Mouse (Mus musculus) cerebellum, adult 11-12 months (tissue): ENCODE results near the gene Rab5b.

Experiments
- DNase-seq: peaks from one replicate; pipeline ENCODE4 v3.0.0; 2022

Rab5b gene

DNA sequence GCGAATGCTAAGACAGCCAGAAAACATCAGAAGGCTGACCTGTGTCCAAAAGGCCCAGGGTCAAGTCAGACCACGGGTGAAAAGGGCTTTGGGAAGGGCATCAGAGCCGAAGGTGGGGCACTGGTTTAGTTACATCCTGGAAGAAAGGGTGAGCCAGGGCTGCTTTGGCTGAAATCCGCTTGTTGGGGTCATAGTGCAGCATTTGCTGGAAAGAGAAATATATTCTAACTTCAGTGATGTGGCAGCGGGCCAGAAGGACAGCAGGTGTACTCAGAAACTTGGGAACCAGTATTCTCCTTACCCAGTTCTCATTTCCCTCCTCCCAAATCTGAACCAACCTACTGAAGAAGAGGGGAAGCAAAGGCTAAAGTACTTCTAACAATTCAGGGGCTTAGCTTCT, 2.9 kb upstream of the Rab5b start:
- peak; percentile 24 for DNase-seq

DNA sequence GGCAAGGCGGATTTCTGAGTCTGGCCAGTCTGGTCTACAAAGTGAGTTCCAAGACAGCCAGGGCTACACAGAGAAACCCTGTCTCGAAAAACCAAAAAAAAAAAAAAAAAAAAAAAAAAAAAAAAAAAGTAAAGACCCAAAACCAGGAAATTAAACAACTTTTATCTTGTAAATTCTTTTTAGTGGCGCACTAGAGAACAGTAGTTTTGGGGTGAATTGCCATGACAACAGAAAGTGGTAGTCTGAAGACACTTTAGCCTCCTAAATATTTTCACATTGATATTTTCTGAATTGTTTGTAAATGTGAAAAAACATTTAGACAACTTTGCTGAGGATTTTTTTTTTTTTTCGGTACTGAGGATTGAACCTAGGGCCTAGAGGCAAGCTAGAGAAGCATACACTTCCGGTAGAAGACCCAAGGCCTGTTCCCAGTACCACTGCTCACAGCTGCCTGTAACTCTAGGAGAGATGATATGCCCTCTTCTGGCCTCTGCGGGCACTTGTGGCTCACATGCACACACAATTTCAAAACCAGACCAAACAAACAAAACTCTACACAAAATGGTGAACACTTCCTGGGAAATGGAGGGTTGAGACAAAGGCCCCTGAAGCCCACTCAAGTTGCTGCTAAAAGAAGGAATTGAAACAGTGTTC, 1.1 kb upstream of the Rab5b start:
- DNase-seq: peak; percentile 42

DNA sequence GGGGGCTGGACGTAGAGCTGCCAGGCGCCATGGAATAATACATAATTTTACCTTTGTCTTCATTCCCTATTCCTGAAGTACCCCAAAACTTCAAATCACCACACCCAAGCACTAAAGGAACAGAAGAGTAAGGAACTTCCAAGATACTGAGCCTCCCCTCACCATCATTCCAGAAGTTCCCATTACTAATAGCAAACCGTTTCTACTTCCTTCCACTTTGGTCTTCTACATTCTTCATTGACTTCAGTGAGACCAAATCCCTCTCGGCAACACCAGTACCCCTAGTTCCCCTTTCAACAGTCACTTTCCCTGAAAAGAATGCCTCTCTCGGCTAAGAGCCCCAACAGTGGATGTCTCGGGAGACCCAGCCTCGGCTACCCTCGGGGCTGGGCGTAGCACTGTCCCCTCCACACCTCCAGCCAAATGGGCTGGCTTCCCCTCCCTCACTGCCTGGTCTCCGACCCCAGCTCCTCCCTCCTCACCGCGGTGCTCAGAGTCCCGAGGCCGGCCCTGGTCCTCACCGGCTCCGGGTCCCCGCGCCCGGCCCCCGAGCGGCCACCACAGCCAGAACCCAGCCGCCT, 563 bp downstream of the Rab5b start:
- DNase-seq: no peak

DNA sequence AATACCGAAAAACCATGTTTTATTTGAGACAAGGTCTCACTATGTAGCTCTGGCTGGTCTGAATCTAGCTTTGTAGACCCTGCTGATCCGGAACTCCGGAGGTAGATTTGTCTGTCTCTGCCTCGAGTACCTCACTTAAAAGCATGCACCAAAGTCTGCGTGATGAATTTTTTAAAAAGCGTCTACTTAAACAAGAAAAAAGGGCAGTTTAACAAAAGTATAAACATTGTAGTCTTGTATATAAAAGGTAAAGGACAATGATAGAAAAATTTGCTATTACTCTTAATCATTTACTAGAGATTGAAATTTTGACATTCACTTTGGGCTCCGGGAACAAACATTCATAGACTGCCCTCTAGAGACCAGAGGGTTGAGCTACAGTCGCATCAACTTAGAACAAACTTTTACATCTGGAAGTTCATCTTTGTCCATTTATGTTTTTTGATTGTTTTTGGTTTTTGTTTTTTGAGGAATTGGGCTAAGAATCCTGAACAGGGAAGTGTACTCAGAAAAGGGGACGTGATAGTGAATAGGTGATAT, 21.5 kb downstream of the Rab5b start:
- DNase-seq: no peak

DNA sequence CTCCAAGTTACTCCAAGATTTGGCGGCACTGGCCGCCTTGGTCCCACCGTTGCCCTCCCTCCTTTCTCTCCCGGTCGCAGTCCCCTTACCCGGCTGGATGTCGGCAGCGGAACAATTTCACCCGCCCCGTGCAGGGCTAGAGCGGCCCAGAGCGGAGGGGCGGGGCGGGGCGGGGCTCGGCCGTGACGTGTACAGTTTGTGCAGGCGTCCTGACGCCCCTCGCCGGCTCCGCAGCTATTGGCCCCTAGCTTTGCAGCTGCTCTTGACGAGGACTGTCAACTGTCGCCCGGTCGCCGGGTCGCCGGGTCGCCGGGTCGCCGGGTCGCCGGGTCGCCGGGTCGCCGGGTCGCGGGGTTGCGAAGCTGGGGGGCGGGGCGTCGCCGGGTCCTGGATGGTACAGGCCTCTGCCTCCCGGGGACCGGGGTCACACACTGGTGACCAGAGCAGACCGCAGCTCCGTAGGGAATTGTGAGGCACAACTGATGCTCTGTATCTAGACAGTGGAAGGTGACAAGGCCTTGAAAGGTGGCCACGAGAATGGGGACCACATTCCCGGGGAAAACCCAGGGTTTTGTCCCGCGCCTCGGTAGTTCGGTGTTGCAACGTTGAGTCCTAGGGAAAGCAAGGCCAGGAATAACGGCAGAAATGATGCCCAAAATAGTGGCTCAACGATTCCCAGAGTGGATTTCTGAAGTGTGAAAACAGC, 22.1 kb downstream of the Rab5b start, which contains the start of gene Suox:
TSS of gene Suox (minus strand) at position 311 of the 706 bp plus-strand sequence.
- DNase-seq: peak; percentile 82

DNA sequence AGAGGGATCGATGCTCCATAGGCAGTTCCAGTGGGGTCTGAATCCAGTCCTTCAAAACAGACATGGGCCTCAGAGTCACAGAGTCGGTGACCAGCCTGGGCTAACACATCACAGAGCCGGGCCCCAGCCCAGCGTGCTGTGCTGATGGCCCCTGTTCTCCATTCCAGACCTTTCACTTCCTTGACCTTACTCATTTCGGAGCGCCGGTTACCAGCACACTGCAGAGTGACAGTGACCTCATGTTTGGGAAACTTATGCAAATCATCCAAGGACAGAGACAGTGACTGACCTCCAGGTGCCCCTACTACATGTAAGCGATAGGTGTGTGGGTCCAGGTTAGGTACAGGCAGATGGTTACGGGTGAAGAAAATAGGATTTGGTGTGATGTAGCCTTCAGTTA, 24.9 kb downstream of the Rab5b start:
- no peak for DNase-seq

DNA sequence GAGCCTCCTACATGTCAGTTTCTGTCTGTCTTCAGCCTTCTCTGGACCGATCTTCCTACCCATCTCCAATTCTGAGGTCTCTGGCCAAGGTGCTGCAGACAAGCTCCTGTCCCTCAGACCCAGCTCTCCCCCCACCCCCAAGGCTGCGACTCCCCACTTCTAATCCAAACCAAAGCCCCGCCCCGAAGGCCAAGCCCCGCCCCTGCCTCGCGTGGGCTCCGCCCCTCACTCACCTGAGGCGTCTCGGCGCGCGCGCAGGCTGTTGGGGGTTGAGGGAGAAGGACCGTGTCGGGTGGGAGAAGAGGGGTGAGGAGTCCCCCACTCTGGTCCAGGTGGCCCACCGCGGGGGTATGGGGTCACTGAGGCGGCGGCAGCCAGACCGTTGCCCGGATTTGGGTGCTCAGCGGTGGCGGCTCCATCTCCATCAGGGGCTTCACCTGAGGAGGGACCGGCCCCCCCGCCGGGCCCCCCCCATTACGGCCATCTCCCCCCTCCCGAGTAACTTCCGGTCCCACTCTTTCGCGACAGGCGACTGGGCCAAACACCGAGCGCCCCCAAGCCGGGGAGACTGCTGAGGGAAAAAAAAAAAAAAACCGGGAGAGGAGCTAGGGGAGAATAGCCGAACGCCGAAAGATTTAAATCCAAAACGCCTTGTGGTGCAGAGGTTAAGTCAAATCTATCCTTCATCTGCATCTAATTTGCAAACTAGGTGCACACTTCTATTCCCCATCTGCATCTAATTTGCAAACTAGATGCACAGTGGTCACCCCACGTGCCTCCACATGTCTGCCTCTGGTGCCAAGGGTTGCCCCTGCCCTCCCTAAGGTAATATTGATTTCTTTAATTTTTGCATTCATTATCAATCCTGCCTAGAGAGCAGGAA, 27.0 kb downstream of the Rab5b start:
- DNase-seq: peak; percentile 86

DNA sequence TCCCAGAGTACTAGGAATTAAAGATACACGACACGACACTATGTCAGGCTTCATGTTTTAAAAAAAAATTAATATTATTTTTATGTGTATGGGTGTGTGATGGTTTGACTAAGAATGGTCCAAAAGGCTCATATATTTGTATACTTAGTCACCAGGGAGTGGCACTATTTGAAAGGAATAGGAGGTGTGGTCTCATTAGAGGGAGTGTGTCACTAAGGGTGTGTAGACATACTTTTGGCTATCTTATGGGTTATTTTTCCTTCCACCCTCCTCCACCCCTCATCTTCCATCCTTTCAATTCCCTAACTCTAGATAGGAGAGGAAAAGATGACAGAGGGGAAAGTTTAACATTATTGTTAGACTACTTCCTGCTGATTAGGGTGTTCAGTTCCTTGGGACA, 30.3 kb downstream of the Rab5b start:
- DNase-seq: no peak

DNA sequence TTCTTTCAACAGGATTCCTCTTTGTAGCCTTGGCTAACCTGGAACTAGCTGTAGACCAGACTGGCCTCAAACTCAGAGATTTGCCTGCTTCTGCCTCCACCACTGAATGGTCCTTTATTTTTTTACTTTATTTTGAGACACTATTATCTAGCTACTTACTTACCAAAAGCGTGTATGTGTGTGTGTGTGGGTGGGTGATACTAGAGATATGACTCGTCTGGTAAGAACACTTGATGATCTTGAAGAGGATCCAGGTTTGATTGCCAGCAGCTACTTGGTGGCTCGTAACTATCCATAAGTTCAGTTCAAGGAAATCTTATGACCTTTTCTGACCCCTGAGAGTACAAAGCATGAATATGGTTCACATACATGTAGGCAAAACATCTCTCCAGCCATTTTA, 30.8 kb downstream of the Rab5b start:
- DNase-seq: no peak

DNA sequence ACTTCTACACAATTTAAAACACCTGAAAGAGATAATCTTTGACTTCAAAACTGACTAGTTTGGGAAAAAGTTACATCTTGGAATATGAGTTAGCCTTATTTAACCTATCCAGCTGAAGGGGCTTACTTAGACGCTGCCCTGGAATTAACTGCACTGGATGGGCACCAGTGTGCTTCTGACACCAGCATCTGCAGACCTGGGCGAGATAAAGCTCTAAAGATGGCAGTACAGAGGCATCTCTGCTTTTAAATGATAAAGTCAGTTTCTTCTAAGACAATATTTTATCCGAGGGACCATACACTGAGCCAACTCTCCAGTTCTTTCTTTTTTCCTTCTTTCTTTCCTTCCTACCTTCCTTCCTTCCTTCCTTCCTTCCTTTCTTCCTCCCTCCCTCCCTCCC, 31.3 kb downstream of the Rab5b start:
- no peak for DNase-seq

DNA sequence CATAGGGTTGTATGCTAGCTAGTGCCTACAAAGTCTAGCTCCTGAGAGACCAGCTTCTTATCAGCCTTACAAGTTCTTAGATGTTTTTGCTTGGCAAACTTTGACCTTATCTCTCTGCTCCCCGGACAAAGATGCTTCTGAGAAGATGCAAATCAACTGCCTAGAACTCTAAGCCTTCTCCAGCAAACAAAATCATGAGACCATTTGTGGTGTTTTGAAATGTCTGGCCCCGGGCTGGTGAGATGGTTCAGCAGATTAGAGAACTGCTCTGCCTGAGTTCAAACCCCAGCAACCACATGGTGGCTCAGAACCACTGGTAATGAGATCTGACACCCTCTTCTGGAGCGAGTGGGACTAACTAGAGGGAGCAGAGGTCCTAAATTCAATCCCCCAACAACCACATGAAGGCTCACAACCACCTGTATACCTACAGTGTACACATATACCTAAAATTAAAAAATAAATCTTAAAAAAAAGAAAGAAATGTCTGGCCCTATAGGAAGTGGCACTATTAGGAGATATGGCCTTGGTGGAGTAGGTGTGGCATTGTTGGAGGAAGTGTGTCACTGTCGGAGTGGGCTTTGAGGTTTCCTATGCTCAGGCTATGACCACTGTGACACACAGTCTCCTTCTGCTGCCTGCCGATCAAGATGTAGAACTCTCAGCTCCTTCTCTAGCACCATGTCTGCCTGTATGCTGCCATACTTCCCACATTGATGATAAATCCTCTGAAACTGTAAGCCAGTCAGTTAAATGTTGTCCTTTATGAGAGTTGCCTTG, 32.4 kb downstream of the Rab5b start:
- DNase-seq: no peak

DNA sequence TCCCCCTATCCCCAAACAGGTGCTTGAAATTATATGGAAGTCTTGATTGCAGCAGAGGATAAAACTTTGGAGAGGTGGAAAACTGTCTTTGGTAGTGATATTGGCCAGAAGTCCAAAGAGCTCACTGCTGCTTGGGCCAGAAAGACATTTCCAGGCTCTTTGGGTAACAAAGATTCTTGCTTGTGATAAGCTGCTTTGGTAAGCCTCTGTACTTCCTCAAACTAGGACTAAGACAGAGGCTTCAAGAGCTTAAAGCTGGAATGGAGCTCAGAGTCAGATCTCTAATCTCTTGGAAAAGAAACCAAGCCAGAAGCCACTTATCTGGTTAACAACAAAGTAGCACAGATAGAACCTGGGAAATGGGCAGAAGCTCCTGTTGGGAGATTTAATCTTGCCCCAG, 33.6 kb downstream of the Rab5b start:
- no peak for DNase-seq

DNA sequence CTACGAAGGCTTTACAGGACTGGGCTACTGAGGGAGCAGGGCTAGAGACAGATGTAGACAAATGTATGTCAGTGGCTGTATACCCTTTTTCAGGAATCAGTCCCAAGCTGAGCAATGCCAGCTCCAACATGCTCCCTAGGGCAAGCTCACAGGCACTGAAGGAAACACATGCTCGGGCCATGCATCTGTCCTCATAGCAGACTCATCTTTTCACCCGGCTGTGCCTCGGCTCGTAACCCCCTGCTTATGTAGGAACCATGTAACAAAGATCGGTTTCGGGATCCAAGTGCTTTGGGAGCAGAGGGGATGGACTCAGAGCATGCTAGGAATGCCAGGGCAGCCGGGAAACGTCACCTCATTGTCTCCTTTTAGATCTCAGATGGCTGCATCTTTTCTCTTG, 36.6 kb downstream of the Rab5b start:
- DNase-seq: no peak

DNA sequence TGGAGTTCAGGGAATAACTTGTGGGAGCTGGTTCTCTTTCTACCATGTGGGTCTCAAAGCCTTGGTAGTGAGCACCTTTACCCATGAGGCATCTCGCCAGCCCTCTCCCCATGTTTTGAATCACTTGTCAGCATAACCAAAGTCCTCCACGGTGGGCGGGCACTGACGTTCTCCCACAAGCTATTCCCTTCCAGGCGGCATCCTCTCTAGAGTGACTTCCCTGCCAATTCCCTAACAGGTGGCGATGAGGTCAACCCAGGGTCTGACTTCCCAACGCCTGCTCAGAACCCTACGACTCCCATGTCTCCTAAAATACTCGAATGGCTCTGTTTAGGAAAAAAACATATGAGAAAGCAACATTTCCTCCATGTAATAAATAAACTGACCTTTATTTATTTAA, 38.2 kb downstream of the Rab5b start:
- no peak for DNase-seq

DNA sequence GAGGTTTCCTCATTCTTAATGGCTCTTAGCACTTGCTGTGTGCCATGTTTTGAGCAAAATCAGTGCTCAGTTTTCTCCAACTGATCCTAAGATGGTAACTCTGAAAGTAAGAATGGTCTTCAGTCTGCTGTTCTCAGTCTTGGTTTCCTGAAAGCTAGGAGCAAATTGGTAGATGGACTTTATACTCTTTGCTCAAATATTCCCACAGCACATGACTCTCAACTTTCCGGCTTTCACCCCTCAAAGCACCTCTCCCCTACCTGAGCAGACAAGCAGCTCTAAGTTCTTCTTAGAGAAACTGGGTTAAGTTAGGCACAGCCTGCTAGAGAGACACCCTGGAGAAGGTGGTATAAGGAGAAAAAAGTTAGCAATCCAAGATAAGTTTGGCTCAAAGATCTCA, 39.3 kb downstream of the Rab5b start:
- DNase-seq: no peak

DNA sequence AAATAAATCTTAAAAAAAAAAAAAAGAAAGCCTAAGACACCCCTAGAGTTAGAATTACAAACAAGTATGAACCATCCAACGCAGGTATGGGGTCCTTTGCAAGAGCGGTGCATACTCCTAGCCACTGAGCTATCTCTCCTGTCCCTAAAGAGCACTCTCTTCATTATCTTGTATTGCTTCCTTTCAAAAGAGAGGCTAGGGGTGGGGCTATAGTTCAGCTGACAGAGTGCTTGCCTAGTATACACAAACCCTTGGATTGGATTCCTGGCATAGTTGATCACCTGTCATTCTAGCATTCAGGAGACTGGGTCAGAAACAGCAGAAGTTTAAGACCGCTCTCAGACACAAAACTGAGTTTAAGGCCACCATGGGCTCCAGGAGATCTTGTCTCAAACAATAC, 40.8 kb downstream of the Rab5b start:
- DNase-seq: no peak

DNA sequence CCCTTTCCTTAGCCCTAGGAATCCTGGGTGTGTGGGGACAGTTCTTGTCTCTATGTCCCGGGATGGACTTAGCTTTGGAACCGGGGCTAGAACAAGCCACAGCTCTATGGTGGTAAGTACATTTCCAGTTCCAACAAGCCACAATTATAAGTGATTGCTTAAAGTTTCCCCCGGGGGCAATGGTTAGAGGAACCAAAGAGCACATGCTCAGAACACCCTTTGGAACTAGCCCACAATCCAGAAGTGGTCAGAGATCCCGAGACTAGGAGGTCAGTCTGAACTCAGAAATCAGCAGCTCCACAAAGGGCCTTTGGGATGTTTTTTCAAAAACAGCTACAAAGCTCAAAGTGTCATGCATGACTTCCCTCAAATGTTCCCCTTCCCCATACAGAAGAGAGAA, 42.2 kb downstream of the Rab5b start:
- no peak for DNase-seq

DNA sequence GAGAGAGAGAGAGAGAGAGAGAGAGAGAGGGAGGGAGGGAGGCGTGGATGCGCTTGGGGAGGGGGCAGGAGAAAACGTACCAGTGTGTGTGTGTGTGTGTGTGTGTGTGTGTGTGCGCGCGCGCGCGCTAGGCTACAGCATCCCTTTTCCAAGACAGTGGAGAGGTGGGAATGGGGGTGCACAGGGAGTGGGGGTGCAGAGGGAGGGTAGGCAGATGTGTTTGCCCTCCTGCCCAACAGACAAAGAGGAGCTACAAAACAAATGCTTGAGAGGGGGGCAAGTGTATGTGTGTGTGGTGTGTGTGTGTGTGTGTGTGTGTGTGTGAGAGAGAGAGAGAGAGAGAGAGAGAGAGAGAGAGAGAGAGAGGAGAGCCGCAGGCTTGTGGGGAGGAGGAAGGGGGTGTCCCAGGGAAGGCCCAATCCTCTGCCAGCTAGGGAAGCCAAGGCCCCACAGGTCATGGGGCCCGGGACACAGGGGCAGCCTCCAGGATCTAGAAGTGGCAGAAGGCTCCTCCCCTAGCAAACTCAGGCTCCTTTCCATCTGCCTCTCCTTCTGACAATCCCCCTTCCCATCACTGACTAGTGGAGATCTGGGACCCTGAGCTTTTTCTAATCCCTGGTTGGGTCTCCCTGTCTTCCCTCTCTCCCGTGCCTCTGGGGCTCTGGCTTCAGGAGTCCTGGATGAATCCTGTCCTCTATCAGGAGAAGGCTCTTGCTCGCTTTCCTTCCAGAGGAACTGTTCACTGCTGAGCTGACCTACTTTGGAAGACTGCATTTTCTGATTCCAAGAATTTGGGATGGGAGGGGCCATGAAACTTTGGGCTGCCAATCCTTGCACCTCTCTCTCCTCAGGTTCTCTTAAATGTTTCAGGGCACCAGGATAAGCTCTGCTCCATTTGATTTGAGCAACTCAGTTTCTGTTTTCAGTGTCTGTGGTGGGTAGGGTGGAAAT, 49.6 kb downstream of the Rab5b start:
- DNase-seq: peak; percentile 52

DNA sequence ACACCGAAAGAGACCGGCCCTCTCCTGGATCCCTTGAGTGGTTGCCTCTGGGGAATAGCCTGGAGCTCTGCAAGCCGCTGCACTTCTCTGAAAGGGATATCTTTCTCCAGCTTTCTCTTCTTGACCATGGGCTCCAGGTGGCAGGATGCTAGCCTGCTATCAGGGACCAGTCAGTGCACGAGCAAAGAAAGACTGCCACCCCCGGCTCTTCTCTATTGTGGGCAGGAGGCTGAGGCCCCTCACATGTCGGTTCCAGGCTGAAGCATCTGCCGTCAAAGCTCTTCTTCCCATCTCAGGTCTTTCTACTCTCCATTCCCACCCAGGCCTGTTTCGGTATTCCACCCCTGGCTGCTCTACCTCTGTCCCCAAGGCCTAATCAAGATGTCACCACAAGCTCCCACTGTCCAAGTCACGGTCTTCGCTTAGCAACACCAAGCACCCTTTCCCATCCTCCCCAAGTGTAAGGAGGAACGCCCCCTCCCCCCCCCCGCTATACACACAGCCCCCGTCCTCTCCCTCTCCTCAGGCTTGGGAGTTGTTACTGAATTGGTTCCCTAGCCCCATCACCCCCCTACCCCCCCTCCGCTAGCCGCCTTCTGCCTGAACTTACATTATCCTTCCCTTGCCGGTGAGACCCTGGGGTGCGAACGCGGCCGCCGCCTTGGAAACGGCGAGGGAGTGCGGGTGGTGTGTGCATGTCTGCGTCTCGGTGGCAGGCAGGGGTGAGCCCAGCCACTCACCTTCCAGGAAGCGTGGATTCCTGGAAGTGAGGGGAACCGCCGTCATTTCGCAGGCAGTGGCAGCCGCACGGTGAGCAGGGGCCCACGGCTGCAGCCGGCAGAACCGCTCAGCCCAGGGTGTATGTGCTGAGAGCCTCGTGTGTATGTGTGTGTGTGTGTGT, 50.7 kb downstream of the Rab5b start, which contains the start of gene Ikzf4:
TSS of gene Ikzf4 (minus strand) at position 881 of the 901 bp plus-strand sequence.
- peak; percentile 56 for DNase-seq

DNA sequence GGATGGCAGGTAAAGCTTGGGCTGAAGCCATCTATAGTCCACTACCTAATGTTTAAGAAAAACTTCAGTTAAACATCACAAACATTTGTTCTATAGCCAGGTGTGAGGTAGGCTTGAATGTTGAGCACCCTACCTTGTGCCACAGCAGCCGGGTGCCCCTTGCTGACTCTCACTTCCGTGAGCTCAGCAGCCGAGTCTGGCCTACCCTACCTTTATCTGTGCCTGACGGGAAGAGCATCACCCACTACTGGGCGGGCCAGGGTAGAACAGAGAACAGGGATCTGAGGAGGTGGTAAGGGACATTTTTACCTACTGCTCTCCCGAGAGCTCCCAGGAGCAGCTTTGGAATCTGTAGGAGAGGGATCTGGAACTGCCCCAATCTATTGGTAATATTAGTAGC, 53.3 kb downstream of the Rab5b start:
- no peak for DNase-seq
